Mouse (Mus musculus) adrenal gland, adult 2 months (tissue): ENCODE data around the gene Ubac2. TPM values are rescaled to one million over a fixed set of nuclear protein-coding genes. Genes with fewer than 3 reads are reported as not detected.
A peak's percentile ranks its signal among the peaks of the same experiment; 100 is the strongest.

Source experiments
- DNase-seq: peaks from one replicate; pipeline ENCODE4 v3.0.0; 2021
- polyA plus RNA-seq: library from polyadenylated mRNA; depleted of rRNA; stranded (reverse); fragments of >200 nt; gene quantifications from 2 replicates; pipeline ENCODE4 v1.2.3, GENCODE M21; 2012
- total RNA-seq, 2 experiments: library from RNA; stranded (reverse); gene quantifications; 2 replicates each; pipeline ENCODE4 v1.2.3; 2021

The Ubac2 gene
- total and polyA plus RNA-seq, 3 experiments = 30.4 to 69.0 (median 42.2) TPM

GRCm38 (mm10) chr14:122003812-122004211, 125.4 kb downstream of the Ubac2 start:
- DNase-seq = no peak

DNA sequence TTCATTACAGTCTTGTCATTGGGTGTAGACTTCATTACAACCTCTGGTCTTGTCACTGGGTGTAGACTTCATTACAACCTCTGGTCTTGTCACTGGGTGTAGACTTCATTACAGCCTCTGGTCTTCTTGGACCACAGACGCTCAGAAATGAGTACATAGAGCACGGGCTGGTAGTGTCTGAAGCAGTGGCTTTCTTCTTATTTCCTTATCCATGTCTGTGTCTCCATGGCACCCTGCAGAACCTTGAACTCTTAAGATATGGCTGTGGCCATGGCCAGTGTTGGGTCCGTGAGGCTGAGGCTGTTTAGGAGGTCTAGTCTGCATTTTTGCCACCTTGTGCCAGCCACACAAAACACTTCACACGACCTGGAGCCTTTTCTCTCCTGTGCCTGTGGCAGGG, 129.8 kb downstream of the Ubac2 start:
- no peak for DNase-seq

GRCm38 (mm10) chr14:122009502-122009901, 131.1 kb downstream of the Ubac2 start:
- DNase-seq = no peak

DNA sequence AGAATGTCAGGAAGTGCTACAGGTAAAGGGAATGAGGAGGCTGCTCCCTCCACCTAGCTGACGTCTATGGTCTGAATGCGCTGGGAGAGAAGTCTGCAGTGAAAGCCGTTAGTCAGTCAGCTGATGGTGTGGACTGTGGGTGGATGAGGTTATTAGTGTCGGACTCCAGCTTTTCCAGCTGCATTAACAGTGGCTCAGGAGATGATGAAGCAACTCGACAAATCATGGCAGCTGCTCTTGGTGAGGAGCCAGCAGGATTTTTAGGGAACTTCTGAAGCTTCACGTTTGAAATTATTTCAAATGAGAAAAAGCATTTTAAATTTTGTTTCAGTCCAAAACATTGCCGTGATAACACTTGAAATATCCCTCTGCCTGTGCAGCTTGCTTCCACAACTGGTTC, 131.9 kb downstream of the Ubac2 start:
- DNase-seq = no peak

DNA sequence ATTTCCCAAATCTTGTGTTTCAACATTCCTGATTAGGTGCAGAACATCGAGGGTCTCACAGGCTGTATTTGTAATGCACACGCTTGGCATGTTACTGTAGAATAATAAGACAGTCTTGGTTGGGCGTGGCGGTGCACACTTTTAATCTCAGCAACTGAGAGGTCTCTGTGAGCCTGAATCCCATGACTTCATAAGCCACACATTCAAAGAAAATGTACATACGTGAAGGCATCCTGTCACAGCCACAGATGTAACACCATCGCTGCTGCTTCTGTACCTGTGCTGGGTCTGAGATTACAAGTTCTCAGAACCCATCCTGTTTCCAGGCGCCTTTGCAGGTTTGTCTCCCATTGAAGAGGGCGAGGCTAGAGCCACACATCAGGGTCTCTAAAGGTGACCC, 133.3 kb downstream of the Ubac2 start:
- DNase-seq = no peak

- DNase-seq = no peak
Measured at GRCm38 (mm10) chr14:122012193-122012592, 133.8 kb downstream of the Ubac2 start.

DNA sequence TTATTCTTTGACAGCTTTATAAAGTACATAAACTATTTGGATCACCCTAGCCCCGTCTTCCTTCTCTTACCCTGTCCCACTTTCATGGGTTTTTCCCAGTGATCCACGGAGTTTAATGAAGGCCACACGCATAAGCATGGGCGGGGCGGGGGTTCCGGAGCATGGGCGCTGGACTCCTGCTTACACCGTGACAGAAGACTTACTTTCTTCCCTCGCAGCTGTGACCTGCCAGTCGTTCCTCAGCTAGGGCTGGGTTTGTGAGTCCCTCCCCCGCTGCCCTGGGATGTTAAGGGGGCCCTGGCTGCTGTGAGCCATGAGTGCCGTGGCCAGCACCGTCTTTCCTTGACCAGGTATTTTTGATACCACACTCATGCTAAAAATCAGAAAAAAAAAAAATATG, 134.4 kb downstream of the Ubac2 start:
- no peak for DNase-seq

DNA sequence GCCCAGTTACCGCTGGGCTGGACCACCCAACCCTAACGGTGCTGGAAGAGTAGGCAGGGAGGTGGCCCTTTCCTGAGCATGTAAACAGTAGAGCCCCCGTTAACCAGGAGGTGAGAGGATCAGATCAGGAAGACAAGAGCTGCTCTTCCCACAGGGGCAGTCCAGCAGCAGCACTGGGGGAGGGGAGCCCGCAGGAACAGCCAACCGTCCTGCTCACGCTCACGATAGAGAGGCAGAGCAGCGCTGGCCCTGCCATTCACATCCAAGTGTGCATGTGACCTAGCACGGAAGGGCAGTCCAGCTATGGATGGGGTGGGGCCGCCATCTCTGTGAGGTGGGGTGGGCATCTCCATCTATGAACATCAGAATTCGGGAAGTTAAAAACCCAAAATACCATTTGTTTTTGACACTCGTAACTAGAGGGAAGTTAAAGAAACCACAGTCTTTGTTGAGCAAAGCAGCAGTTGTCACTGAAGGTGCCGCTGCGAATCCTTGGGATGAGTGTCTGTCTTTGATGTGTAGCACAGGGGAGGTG, 135.1 kb downstream of the Ubac2 start:
- peak; percentile 15 for DNase-seq

DNA sequence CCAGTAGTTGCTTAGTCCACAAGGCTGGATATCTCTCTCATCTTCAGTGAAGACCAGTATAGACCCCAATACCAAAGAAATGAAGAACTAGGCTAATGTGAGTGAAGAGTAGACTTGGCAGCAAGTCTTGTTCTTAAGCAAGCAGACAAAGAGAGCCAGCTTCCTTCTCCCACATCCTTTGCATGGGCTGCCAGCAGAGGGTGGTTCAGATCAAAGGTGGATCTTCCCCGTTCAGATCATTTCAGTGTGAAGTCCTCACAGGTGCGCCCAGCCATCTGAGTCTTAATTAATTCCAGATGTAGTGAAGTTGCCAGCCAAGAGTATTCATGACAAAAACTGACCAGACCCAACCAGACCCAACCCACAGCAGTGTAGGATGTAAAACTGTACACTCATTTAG, 139.5 kb downstream of the Ubac2 start:
- DNase-seq = no peak

GRCm38 (mm10) chr14:122019389-122019788, 141.0 kb downstream of the Ubac2 start:
- no peak for DNase-seq

GRCm38 (mm10) chr14:122020567-122020966, 142.1 kb downstream of the Ubac2 start:
- DNase-seq = no peak

- DNase-seq = no peak
Measured at GRCm38 (mm10) chr14:122023054-122023453, 144.6 kb downstream of the Ubac2 start.

- DNase-seq = no peak
Measured at GRCm38 (mm10) chr14:122023928-122024327, 145.5 kb downstream of the Ubac2 start.

DNA sequence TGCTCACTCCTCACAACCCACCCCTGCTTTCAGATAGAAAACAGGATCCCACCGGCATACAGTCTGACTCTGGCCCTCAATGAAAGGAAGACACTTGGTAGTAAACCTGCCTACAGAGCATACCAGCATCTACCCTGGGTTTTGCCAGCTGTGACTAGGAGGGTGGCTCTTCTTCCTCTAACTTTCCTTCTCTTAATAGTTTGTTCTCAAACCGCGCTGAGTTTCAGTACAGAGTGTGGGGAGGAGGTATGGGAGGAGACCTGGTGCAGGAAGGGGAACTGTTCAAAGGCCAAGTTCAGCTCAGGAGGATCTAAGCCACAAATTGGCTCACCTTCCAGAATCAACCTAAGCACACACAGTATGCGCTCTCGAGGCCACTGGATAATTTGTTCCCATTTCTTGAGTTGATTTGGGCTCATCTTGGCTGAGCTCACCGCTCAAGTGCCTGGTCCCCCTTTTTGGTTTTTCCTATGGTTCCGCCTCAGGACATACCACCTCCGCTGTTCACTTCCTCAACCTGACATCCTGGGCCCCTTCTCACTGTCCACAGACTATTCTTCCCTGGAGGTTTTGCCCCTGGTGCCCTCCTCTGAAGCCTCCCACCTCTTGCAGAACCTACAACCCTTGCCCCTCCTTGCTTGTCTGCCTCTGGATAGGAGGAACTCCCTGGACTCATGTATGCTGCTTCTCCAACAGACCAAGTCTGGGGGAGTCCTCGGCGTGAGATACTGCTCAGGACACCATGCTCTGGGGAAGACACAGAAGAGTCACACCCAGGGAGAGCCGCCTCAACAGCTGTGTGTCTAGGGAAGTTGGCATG, 150.7 kb downstream of the Ubac2 start:
- DNase-seq = no peak

GRCm38 (mm10) chr14:122029851-122030250, 151.4 kb downstream of the Ubac2 start:
- no peak for DNase-seq

DNA sequence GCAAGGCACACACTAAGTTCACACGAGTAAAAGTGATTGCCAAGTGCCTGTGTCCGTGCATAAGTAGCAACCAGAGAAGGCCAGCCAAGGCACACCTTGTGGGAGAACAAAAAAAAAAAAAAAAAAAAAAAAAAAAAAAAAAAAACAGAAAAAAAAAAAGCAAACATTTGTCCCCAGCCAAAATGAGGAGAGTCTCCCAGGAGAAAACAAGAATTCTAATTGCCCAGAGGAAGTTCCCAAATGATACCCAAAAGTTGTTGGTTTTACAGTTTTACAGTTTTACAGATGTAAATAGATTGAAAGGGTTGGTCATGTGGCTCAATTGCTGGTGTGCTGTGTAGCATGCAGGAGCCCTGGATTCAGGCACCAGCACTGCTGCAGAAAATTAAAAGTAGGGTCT, 153.6 kb downstream of the Ubac2 start:
- DNase-seq = no peak

GRCm38 (mm10) chr14:122034451-122034850, 156.0 kb downstream of the Ubac2 start, which contains the start of gene Timm8a2:
TSS of gene Timm8a2 (plus strand) at chr14:122034674.
- no peak for DNase-seq

DNA sequence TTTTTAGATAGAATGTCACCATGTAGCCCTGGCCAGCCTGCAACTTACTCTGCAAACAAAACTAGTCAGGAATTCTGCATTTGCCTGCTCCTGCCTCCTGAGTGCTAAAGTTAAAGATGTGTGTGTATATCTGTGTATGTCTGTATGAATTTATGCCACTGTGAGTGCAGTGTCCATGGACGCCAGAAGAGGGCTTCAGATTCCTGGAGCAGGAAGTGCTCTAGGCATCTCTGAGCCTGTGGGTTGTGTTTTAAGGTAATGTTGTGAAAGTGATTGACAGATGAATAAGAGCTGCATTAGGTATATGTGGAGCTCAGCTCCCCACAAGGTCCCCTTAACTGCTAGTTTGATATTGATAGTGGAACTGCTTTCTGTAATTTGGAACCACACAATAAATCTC, 156.8 kb downstream of the Ubac2 start:
- DNase-seq = no peak

GRCm38 (mm10) chr14:122035860-122036259, 157.4 kb downstream of the Ubac2 start:
- DNase-seq = no peak

DNA sequence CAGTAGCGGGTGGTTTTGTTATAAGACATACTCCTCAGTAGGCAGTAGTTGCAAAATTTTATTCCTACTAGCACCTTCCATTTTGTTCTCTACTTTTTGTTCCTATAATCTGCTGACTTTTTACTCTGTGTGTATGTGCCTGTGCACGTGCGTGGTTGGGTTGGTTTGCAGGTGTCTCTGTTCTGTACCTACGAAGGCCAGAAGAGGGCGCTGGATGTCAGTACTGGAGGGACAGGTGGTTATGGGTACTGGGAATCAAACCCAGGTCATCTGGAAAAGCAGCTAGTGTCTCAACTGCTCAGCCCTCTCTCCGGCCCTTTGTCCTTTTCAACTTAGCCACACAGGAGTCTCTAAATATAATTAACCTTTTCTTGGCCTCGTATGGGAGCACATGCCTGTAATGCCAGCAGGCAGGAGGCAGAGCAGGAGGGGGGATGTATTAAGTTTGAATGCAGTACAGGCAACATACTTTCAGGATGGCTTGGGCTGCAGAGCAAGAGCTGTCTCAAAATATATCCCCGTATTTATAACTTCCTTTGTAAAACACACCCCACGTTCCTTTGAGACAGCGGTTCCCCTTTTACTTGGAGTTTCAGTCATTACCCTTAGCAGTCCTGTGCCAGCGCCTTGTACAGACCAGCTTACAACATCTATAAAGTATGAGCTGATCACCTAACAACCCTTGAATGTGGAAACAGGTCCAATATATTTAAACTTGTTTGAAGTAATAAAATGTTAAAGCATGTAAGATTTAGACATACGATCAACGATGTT, 160.6 kb downstream of the Ubac2 start:
- DNase-seq = no peak

GRCm38 (mm10) chr14:122041413-122041825, 163.0 kb downstream of the Ubac2 start:
- DNase-seq = no peak

- no peak for DNase-seq
Measured at GRCm38 (mm10) chr14:122042142-122042694, 163.8 kb downstream of the Ubac2 start.

DNA sequence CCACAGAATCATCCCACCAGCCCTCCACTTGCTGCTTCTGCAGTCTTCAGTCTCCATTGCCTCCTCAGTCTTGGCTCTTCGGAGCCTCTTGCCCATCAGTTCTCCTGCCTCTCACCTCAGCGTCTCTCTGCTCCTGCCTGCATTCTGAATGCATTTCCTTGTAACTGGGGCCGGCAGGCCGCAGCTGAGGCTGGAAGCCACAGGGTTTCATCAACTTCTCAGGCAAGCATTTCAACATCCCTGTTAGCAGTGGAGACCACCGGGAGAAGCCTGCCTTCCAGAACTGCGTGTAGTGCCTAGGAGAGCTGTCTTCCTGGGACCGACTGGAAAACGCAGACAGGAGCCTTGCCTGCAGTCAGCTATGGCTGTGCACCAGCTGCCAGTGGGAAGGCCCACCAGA, 169.4 kb downstream of the Ubac2 start:
- no peak for DNase-seq
